Mouse (Mus musculus) intestine, embryonic 16.5 days (tissue): ENCODE results near the gene Ndufc2. TPM values are rescaled to one million over a fixed set of nuclear protein-coding genes. Genes with fewer than 3 reads are reported as not detected.

Source experiments
- ATAC-seq: fragments of 200-750 bp; cut with Nextera tagmentation; 2 replicates; pipeline ENCODE4 v1.8.0; 2017; ENCODE audit warnings: moderate TSS enrichment, moderate library complexity
- H3K27ac ChIP-seq: fragments of 300-500 bp; sonication (generic); 2 replicates; pipeline ENCODE4 v1.5.1; 2014; ENCODE audit warnings: mild to moderate bottlenecking, low read length
- H3K27me3 ChIP-seq: fragments of 300-500 bp; sonication (generic); replicated peaks from 2 replicates; pipeline ENCODE4 v1.6.1; 2014; ENCODE audit warnings: low read length, control low read depth, mixed read lengths; ENCODE audit not compliant: control insufficient read depth, insufficient read depth
- H3K36me3 ChIP-seq: fragments of 300-500 bp; sonication (generic); 2 replicates; pipeline ENCODE4 v1.6.1; 2014; ENCODE audit warnings: low read length, control low read depth; ENCODE audit not compliant: control insufficient read depth, insufficient read depth
- H3K4me1 ChIP-seq: fragments of 300-500 bp; sonication (generic); 2 replicates; pipeline ENCODE4 v1.6.1; 2014; ENCODE audit warnings: low read length, control low read depth, mixed read lengths; ENCODE audit not compliant: control insufficient read depth, insufficient read depth
- H3K4me2 ChIP-seq: fragments of 300-500 bp; sonication (generic); 2 replicates; pipeline ENCODE4 v1.6.1; 2014; ENCODE audit warnings: low read depth, low read length, control low read depth
- H3K4me3 ChIP-seq: fragments of 300-500 bp; sonication (generic); 2 replicates; pipeline ENCODE4 v1.5.1; 2014; ENCODE audit warnings: mild to moderate bottlenecking, low read length
- H3K9ac ChIP-seq: fragments of 300-500 bp; sonication (generic); 2 replicates; pipeline ENCODE4 v1.6.1; 2014; ENCODE audit warnings: low read depth, low read length
- H3K9me3 ChIP-seq: fragments of 300-500 bp; sonication (generic); 2 replicates; pipeline ENCODE4 v1.6.1; 2016; ENCODE audit warnings: low read length, control low read depth; ENCODE audit not compliant: control insufficient read depth
- WGBS: fragments of 180-500 bp; shearing (Covaris S2); extraction: QIAGEN DNeasy Blood & Tissue Kit; methylation state at CpG from one replicate; pipeline ENCODE4 v1.1.7; 2014; 5-methylcytosine and 5-hydroxymethylcytosine counted together
- polyA plus RNA-seq: library from polyadenylated mRNA; unstranded; fragments of >200 nt; fragmentation: Nextera tagmentation; extraction: Ambion mirVana; gene quantifications from 2 replicates; pipeline ENCODE4 v1.2.1, GENCODE M21; 2015

Gene Ndufc2
- polyA plus RNA-seq, 1 experiment from 2014 or later = 385 TPM

GRCm38 (mm10) chr7:97454795-97455194 lies 55.0 kb downstream of the Ndufc2 start:
- H3K4me3 ChIP-seq = no peak overlapping the region
- H3K4me2 ChIP-seq = no peak overlapping the region
- H3K27ac ChIP-seq = no peak overlapping the region
- ATAC-seq = peak; percentile 14; the same call in 1 of the 2 replicates
- no peaks in the 10 kb centered on the region for H3K36me3 ChIP-seq
- WGBS = 91% methylated on average over 10 of the region's 10 CpGs
- H3K4me1 ChIP-seq = peaks cover 5% of the 10 kb centered on the region; the same call in 1 of the 2 replicates
- no peaks in the 10 kb centered on the region for H3K27me3 ChIP-seq
- no peaks in the 10 kb centered on the region for H3K9me3 ChIP-seq
- H3K9ac ChIP-seq = no peak overlapping the region

DNA sequence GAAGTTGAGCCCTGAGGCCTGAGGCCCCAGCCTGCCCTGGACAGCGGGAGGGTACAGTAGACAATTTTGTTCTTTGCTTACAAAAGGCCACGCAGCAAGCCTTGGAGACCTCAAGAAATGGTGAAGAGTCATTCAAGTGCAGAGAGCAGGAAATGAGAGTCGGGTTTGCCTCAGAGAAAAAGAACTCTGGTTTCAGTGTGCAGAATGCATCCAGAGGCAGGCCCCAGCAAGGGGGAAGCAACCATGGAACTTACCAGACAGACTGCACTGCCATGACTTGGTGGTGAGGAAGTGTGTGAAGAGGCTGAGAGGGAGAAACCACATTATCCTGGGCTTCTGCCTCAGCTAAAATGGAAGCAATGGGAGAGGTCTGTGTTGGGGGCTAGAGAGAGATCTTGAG lies 55.8 kb downstream of the Ndufc2 start:
- H3K9ac ChIP-seq = no peak overlapping the region
- peaks cover 5% of the 10 kb centered on the region; the same call in 1 of the 2 replicates for H3K4me1 ChIP-seq
- no peak overlapping the region for H3K4me3 ChIP-seq
- no peaks in the 10 kb centered on the region for H3K36me3 ChIP-seq
- no peak for ATAC-seq
- H3K27me3 ChIP-seq = no peaks in the 10 kb centered on the region
- no peak overlapping the region for H3K27ac ChIP-seq
- no peaks in the 10 kb centered on the region for H3K9me3 ChIP-seq
- H3K4me2 ChIP-seq = no peak overlapping the region
- 82% methylated on average over 3 of the region's 3 CpGs for whole genome bisulfite sequencing

Other genes starting within 250 kb of the Ndufc2 start
- gene Usp35, start 68.0 kb upstream of the Ndufc2 start, polyA plus RNA-seq = 0.54 and 0.60 TPM in 2 replicates
- gene Kctd21, start 67.7 kb upstream of the Ndufc2 start, polyA plus RNA-seq = 4.1 and 4.4 TPM in 2 replicates
- 51.3 and 55.7 TPM in 2 replicates for gene Alg8, start 28.4 kb upstream of the Ndufc2 start, polyA plus RNA-seq
- 0.40 and 0.45 TPM in 2 replicates for gene Thrsp, start 17.7 kb downstream of the Ndufc2 start, polyA plus RNA-seq
- 6.8 and 7.3 TPM in 2 replicates for gene Kctd14, start 51.3 kb downstream of the Ndufc2 start, polyA plus RNA-seq
- 38.7 and 41.2 TPM in 2 replicates for gene Ints4, start 81.0 kb downstream of the Ndufc2 start, polyA plus RNA-seq
- gene Aamdc, start 179.5 kb downstream of the Ndufc2 start, polyA plus RNA-seq = 78.6 and 81.8 TPM in 2 replicates
- 11.9 and 16.0 TPM in 2 replicates for gene Rsf1, start 179.9 kb downstream of the Ndufc2 start, polyA plus RNA-seq